Mouse (Mus musculus): Measurements from ENCODE around the gene Wdr17. TPM values are rescaled to one million over a fixed set of nuclear protein-coding genes. Genes with fewer than 3 reads are reported as not detected.

The Wdr17 gene
- total RNA-seq, 1 experiment: 1.2 TPM

DNA sequence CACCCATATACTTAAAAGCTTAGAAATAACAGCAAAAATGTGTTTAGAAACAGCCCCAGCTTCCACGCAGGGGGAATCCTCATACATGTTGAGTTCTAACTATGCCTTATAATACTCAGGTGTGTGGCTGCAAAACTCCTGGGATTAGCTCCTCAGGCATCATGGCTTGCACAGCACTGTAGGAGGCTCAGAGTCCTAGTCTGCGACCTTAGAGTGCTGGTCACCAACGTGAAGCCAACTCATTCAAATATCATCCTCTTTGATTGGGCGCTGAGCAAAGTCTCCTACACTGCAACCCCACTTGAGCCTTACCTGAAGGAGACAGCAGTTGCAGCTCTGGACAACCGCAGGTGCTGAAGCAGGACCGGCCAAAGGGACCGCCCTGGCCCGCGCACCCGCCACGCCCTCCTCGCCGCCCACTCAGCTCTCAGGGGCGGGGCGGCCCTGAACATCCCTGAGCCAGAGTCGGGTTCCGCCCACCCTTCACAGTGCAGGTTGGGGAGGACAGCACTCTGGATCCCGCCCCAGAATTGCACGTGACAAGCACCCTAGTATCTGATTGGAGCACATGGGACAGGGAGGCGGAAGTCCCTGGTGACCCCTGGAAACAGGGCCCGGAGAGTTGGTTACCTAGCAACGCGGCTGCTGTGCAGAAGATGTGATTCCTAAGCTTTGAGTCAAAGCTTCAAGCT is 162.9 kb downstream of the Wdr17 start:
- no peak overlapping the region for H3K27ac ChIP-seq (ENCODE audit: insufficient read depth, low read depth, low read length, poor library complexity, severe bottlenecking)
- H3K4me3 ChIP-seq (ENCODE audit: insufficient read depth in 1 of 2, low read depth in 1 of 2, low read length in 2 of 2, poor library complexity in 1 of 2, severe bottlenecking in 1 of 2): peak overlapping the region in 1 of 2 experiments; percentile 27; a peak in 3 of 4 replicates
- TF ChIP-seq CHD2 (IDR thresholded peaks at IDR 0.05; ENCODE audit: low read depth, low read length) (no peak), HCFC1 (IDR thresholded peaks at IDR 0.05; ENCODE audit: borderline replicate concordance, insufficient read depth, low read length) (no peak), ZC3H11A (IDR thresholded peaks at IDR 0.05; ENCODE audit: borderline replicate concordance, low read depth, low read length) (no peak), MAFK (IDR thresholded peaks at IDR 0.05; ENCODE audit: insufficient read depth, low read depth, low read length) (no peak), ZNF384 (IDR thresholded peaks at IDR 0.05; ENCODE audit: low read depth, low read length) (no peak)
- no peak overlapping the region for H3K9ac ChIP-seq (ENCODE audit: insufficient read depth, low read depth, low read length, poor library complexity, severe bottlenecking)
- peak; percentile 91 for DNase-seq (ENCODE audit: low read depth, low spot score)
- no peaks in the 10 kb centered on the region for H3K9me3 ChIP-seq (ENCODE audit: control insufficient read depth, insufficient read depth, low read depth, low read length)
- in situ Hi-C loops (cut with MboI; ENCODE audit: low sequenced_read_pairs in 2 of 2, unreplicated experiment in 2 of 2): no loop called here
- no peaks in the 10 kb centered on the region for H3K4me1 ChIP-seq (ENCODE audit: control insufficient read depth in 2 of 2, insufficient read depth in 2 of 2, low read length in 2 of 2, poor library complexity in 1 of 2)
- H3K36me3 ChIP-seq (ENCODE audit: control insufficient read depth, insufficient read depth, low read length, poor library complexity, severe bottlenecking): no peaks in the 10 kb centered on the region

DNA sequence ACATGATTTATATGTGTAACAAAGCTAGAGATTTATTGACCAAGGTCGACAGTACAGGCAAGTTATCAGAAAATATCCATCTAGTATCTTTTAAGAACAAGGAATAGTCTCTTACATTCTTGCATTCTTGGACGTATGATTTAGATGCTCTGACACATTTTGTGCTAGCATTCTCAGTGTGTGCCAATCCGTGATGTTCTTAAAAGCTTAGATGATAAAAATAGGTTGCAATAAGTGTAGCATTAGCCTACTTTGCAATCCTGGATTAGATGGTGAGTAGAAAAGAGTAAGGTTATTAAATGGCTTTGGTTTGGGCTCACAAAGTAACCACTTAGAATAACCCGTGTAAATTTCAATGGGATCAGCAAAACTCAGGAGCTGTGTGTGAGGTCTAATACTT is 168.5 kb downstream of the Wdr17 start:
- no peak overlapping the region for H3K9ac ChIP-seq (ENCODE audit: insufficient read depth, low read depth, low read length, poor library complexity, severe bottlenecking)
- no peaks in the 10 kb centered on the region for H3K9me3 ChIP-seq (ENCODE audit: control insufficient read depth, insufficient read depth, low read depth, low read length)
- H3K4me3 ChIP-seq (ENCODE audit: insufficient read depth in 1 of 2, low read depth in 1 of 2, low read length in 2 of 2, poor library complexity in 1 of 2, severe bottlenecking in 1 of 2): no peak overlapping the region
- in situ Hi-C loops (cut with MboI; ENCODE audit: low sequenced_read_pairs in 2 of 2, unreplicated experiment in 2 of 2): no loop called here
- TF ChIP-seq ZC3H11A (IDR thresholded peaks at IDR 0.05; ENCODE audit: borderline replicate concordance, low read depth, low read length) (no peak), MAFK (IDR thresholded peaks at IDR 0.05; ENCODE audit: insufficient read depth, low read depth, low read length) (no peak), CHD2 (IDR thresholded peaks at IDR 0.05; ENCODE audit: low read depth, low read length) (no peak), ZNF384 (IDR thresholded peaks at IDR 0.05; ENCODE audit: low read depth, low read length) (no peak), HCFC1 (IDR thresholded peaks at IDR 0.05; ENCODE audit: borderline replicate concordance, insufficient read depth, low read length) (no peak)
- H3K36me3 ChIP-seq (ENCODE audit: control insufficient read depth, insufficient read depth, low read length, poor library complexity, severe bottlenecking): no peaks in the 10 kb centered on the region
- H3K27ac ChIP-seq (ENCODE audit: insufficient read depth, low read depth, low read length, poor library complexity, severe bottlenecking): no peak overlapping the region
- no peak for DNase-seq (ENCODE audit: low read depth, low spot score)
- no peaks in the 10 kb centered on the region for H3K4me1 ChIP-seq (ENCODE audit: control insufficient read depth in 2 of 2, insufficient read depth in 2 of 2, low read length in 2 of 2, poor library complexity in 1 of 2)

DNA sequence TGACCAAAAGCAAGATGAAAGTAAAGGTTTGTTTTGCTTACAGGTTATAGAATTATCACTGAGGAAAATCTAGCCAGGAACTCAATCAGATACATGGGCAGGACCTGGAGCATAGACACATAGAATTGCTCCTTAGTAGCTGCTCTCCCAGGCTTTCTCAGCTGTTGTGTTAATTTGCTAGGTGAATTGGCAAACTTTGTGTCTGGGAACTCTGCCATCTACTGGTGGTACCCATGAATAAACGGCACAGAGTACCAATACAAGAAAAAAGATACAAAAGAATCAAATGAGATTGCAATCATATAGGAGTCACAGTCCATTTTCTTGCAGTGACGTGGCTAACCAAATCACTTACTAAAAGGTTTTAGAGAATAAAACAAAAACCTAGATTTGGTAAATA is 181.2 kb downstream of the Wdr17 start:
- no peak overlapping the region for H3K9ac ChIP-seq (ENCODE audit: insufficient read depth, low read depth, low read length, poor library complexity, severe bottlenecking)
- H3K27ac ChIP-seq (ENCODE audit: insufficient read depth, low read depth, low read length, poor library complexity, severe bottlenecking): no peak overlapping the region
- H3K9me3 ChIP-seq (ENCODE audit: control insufficient read depth, insufficient read depth, low read depth, low read length): no peaks in the 10 kb centered on the region
- peak; percentile 51; the same call in 1 of the 2 replicates for TF ChIP-seq ZC3H11A (IDR thresholded peaks at IDR 0.05; ENCODE audit: borderline replicate concordance, low read depth, low read length)
- no peak for TF ChIP-seq CHD2 (IDR thresholded peaks at IDR 0.05; ENCODE audit: low read depth, low read length)
- H3K36me3 ChIP-seq (ENCODE audit: control insufficient read depth, insufficient read depth, low read length, poor library complexity, severe bottlenecking): no peaks in the 10 kb centered on the region
- in situ Hi-C loops (cut with MboI; ENCODE audit: low sequenced_read_pairs in 2 of 2, unreplicated experiment in 2 of 2): no loop called here
- H3K4me1 ChIP-seq (ENCODE audit: control insufficient read depth in 2 of 2, insufficient read depth in 2 of 2, low read length in 2 of 2, poor library complexity in 1 of 2): no peaks in the 10 kb centered on the region
- H3K4me3 ChIP-seq (ENCODE audit: insufficient read depth in 1 of 2, low read depth in 1 of 2, low read length in 2 of 2, poor library complexity in 1 of 2, severe bottlenecking in 1 of 2): no peak overlapping the region
- peak; percentile 26 for DNase-seq (ENCODE audit: low read depth, low spot score)

DNA sequence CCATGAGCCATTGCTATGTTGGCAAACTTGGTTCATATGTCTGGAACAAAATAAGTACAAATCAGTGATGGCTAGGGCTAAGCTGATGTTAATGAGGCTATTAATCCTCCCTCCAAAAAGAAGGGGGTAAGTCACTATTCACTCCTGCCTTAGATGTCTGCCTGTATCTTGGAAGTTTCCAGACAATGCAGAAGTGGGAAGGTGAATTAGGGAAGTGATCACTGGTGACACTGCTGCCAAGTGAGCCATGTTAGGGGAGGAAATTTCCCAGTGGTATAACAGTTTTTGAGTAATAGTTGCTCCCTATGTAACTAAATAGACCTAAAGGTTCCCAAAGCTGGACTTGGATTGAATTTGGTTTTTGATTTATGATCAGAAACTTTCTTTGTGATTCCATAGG is 215.2 kb downstream of the Wdr17 start:
- H3K27ac ChIP-seq (ENCODE audit: insufficient read depth, low read depth, low read length, poor library complexity, severe bottlenecking): no peak overlapping the region
- H3K4me1 ChIP-seq (ENCODE audit: control insufficient read depth in 2 of 2, insufficient read depth in 2 of 2, low read length in 2 of 2, poor library complexity in 1 of 2): no peaks in the 10 kb centered on the region
- H3K36me3 ChIP-seq (ENCODE audit: control insufficient read depth, insufficient read depth, low read length, poor library complexity, severe bottlenecking): no peaks in the 10 kb centered on the region
- TF ChIP-seq CHD2 (IDR thresholded peaks at IDR 0.05; ENCODE audit: low read depth, low read length) (no peak), HCFC1 (IDR thresholded peaks at IDR 0.05; ENCODE audit: borderline replicate concordance, insufficient read depth, low read length) (no peak), MAFK (IDR thresholded peaks at IDR 0.05; ENCODE audit: insufficient read depth, low read depth, low read length) (no peak), ZC3H11A (IDR thresholded peaks at IDR 0.05; ENCODE audit: borderline replicate concordance, low read depth, low read length) (no peak), ZNF384 (IDR thresholded peaks at IDR 0.05; ENCODE audit: low read depth, low read length) (no peak)
- H3K9ac ChIP-seq (ENCODE audit: insufficient read depth, low read depth, low read length, poor library complexity, severe bottlenecking): no peak overlapping the region
- no peak overlapping the region for H3K4me3 ChIP-seq (ENCODE audit: insufficient read depth in 1 of 2, low read depth in 1 of 2, low read length in 2 of 2, poor library complexity in 1 of 2, severe bottlenecking in 1 of 2)
- H3K9me3 ChIP-seq (ENCODE audit: control insufficient read depth, insufficient read depth, low read depth, low read length): no peaks in the 10 kb centered on the region
- in situ Hi-C loops (cut with MboI; ENCODE audit: low sequenced_read_pairs in 2 of 2, unreplicated experiment in 2 of 2): loop anchor here in 1 of 2 experiments (25.0 kb wide), 1 partner anchor 160 kb away; no protein-coding TSS in a partner anchor
- no peak for DNase-seq (ENCODE audit: low read depth, low spot score)

Data from ES-E14 (cell line).